ENCODE assay signal across 8 mouse cellular contexts in the genomic region with DNA sequence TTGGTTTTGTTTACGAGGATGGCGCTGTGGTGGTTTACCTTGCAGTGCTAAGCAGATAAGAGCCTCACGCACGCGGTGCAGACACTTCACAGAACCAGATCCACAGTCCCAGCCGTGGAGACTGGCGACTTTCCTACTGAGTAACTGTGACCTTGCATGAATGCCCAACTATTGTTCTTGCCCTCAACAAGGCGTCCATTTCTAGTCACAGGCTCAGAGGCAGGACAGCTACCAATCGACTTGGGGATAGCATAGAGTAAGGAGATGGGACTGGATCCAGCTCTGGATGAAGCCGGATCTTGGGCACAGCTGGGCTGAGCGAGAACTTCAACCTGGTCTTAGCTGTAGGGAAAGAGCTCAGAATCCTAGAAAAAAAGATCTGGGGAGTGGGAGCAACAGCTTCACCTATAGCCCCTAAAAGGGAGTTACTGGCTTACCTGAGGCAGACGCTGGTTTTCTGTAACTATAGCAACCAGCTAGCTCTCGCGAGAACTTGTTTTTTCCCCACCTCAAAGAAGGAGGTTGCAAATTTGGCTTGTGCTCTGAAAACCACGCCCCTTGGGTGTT. TPM values are rescaled to one million over a fixed set of nuclear protein-coding genes. Genes with fewer than 3 reads are reported as not detected.
DNase-seq lines count a peak whose midpoint lies in the region; ATAC-seq lines count a peak whose summit lies in the region.

A gene (minus strand): TSS at position 462 of the 567 bp plus-strand sequence.

- H3K9ac ChIP-seq in heart, embryonic 16.5 days (ENCODE audit: low read length) = peak within 1 kb of the TSS; percentile 67
- H3K9ac ChIP-seq in liver, embryonic 16.5 days (ENCODE audit: low read depth, low read length) = peak within 1 kb of the TSS; percentile 1; the same call in 1 of the 2 replicates
- H3K9ac ChIP-seq in neural tube, embryonic 14.5 days (replicated peaks; ENCODE audit: low read depth, low read length) = 0 out of 2 replicates have a peak within 1 kb of the TSS, but pooled peaks have one; percentile 2

- no peaks in the 10 kb centered on the region for H3K9me3 ChIP-seq in heart, embryonic 16.5 days (replicated peaks; ENCODE audit: control insufficient read depth, low read length)
- no peaks in the 10 kb centered on the region for H3K9me3 ChIP-seq in liver, embryonic 16.5 days (replicated peaks; ENCODE audit: control insufficient read depth, low read length)
- no peaks in the 10 kb centered on the region for H3K9me3 ChIP-seq in neural tube, embryonic 14.5 days (ENCODE audit: control insufficient read depth, low read length)

- peak; percentile 84 for ATAC-seq in erythroid progenitor cell, adult 5-6 weeks (replicated peaks; ENCODE audit: low FRiP score, poor library complexity, severe bottlenecking)
- peak; percentile 41; the same call in 1 of the 2 replicates for ATAC-seq in heart, embryonic 16.5 days (replicated peaks; ENCODE audit: extremely low read depth, insufficient read depth, low FRiP score)
- peak; percentile 73 for ATAC-seq in liver, embryonic 16.5 days (ENCODE audit: low read depth)
- ATAC-seq in neural tube, embryonic 14.5 days (ENCODE audit: low read depth) = peak; percentile 79

- H3K4me3 ChIP-seq in heart, embryonic 16.5 days (ENCODE audit: low read length) = peak within 1 kb of the TSS; percentile 56
- H3K4me3 ChIP-seq in liver, embryonic 16.5 days (ENCODE audit: low read depth, low read length) = peak within 1 kb of the TSS; percentile 44
- peak within 1 kb of the TSS; percentile 29 for H3K4me3 ChIP-seq in neural tube, embryonic 14.5 days (ENCODE audit: low read depth, low read length)

- H3K4me1 ChIP-seq in heart, embryonic 16.5 days (ENCODE audit: control insufficient read depth, insufficient read depth, low read length) = peaks cover 8% of the 10 kb centered on the region
- peaks cover 7% of the 10 kb centered on the region for H3K4me1 ChIP-seq in liver, embryonic 16.5 days (ENCODE audit: control insufficient read depth, low read depth, low read length)
- no peaks in the 10 kb centered on the region for H3K4me1 ChIP-seq in neural tube, embryonic 14.5 days (ENCODE audit: control insufficient read depth, insufficient read depth, low read length)

- peak; percentile 62 for DNase-seq in CD4-positive helper T cell, adult 2 months (ENCODE audit: low read depth, low spot score)
- peak; percentile 76 to 83 for DNase-seq in adrenal gland, postnatal 36 days
- DNase-seq in kidney, postnatal 25 days = peak; percentile 87 to 88
- peak; percentile 84 for DNase-seq in testis, postnatal 14 days (ENCODE audit: low spot score)

- H3K4me2 ChIP-seq in heart, embryonic 16.5 days (ENCODE audit: low read depth, low read length) = peak within 1 kb of the TSS; percentile 91
- peak within 1 kb of the TSS; percentile 64 for H3K4me2 ChIP-seq in liver, embryonic 16.5 days (ENCODE audit: low read depth, low read length)
- peak within 1 kb of the TSS; percentile 58 for H3K4me2 ChIP-seq in neural tube, embryonic 14.5 days (ENCODE audit: low read depth, low read length)

- 2% methylated on average over 15 of the region's 15 CpGs for WGBS in heart, embryonic 16.5 days
- WGBS in liver, embryonic 16.5 days (ENCODE audit: insufficient replicate concordance) = 4% methylated on average over 15 of the region's 15 CpGs
- WGBS in neural tube, embryonic 14.5 days = 4% methylated on average over 15 of the region's 15 CpGs

- H3K27me3 ChIP-seq in heart, embryonic 16.5 days (ENCODE audit: control insufficient read depth, insufficient read depth, low read length) = no peaks in the 10 kb centered on the region
- no peaks in the 10 kb centered on the region for H3K27me3 ChIP-seq in liver, embryonic 16.5 days (ENCODE audit: control insufficient read depth, insufficient read depth, low read depth, low read length)
- H3K27me3 ChIP-seq in neural tube, embryonic 14.5 days (ENCODE audit: control insufficient read depth, insufficient read depth, low read length) = no peaks in the 10 kb centered on the region

- H3K36me3 ChIP-seq in heart, embryonic 16.5 days (ENCODE audit: control insufficient read depth, insufficient read depth) = peaks cover 14% of the 10 kb centered on the region
- H3K36me3 ChIP-seq in liver, embryonic 16.5 days (ENCODE audit: control insufficient read depth, insufficient read depth) = peaks cover 11% of the 10 kb centered on the region; the same call in 1 of the 2 replicates
- no peaks in the 10 kb centered on the region for H3K36me3 ChIP-seq in neural tube, embryonic 14.5 days (ENCODE audit: control insufficient read depth, insufficient read depth, low read length)

- no peak within 1 kb of the TSS for H3K27ac ChIP-seq in heart, embryonic 16.5 days (ENCODE audit: low read length)
- no peak within 1 kb of the TSS for H3K27ac ChIP-seq in liver, embryonic 16.5 days (ENCODE audit: low read length)
- H3K27ac ChIP-seq in neural tube, embryonic 14.5 days (ENCODE audit: low read depth, low read length) = no peak within 1 kb of the TSS

RNA-seq across cellular contexts. Expression of the gene that starts here (rescaled TPM):
- total RNA-seq in adrenal gland, postnatal 36 days (2021) = 1 to 10 TPM; 1.1 to 2.6 TPM
- not detected in 2 replicates for total RNA-seq in erythroid progenitor cell, adult 5-6 weeks (2015; ENCODE audit: low replicate concordance)
- not detected in 2 replicates for total RNA-seq in erythroid progenitor cell, adult 5-6 weeks (2017; ENCODE audit: low replicate concordance)
- 0.45 and 0.61 TPM in 2 replicates for polyA plus RNA-seq in heart, embryonic 16.5 days (2015; fragmentation: Nextera tagmentation; extraction: Ambion mirVana)
- 0.09 TPM in 1 of 2 replicates, not detected in the other for polyA plus RNA-seq in liver, embryonic 16.5 days (2015; fragmentation: Nextera tagmentation; extraction: Ambion mirVana)
- polyA plus RNA-seq in neural tube, embryonic 14.5 days (2014; fragmentation: Nextera tagmentation; extraction: Ambion mirVana) = 1.2 and 1.9 TPM in 2 replicates

Comparison
In these comparisons a context has a peak if more than half of its experiments do, and no peak if none do; other contexts are left out.
1. Peak in ATAC-seq in erythroid progenitor cell, adult 5-6 weeks; RNA of the gene not detected or under 1 TPM.
2. Peak in ATAC-seq, H3K4me3 ChIP-seq, H3K9ac ChIP-seq and H3K4me2 ChIP-seq in heart, embryonic 16.5 days; RNA of the gene not detected or under 1 TPM.
3. Peak in ATAC-seq, H3K4me3 ChIP-seq, H3K9ac ChIP-seq and H3K4me2 ChIP-seq in liver, embryonic 16.5 days; RNA of the gene not detected or under 1 TPM.
4. H3K9ac ChIP-seq: peak in every context shown above with its lines; median percentile 67 in heart, embryonic 16.5 days; 2 in neural tube, embryonic 14.5 days; 1 in liver, embryonic 16.5 days.